Mouse (Mus musculus) ES-E14 (cell line): ENCODE measurements around the gene Olfr458.

Source experiments
- CHD2 ChIP-seq: IDR thresholded peaks from 2 replicates; pipeline ENCODE4 v1.6.1; 2014; ENCODE audit warnings: mild to moderate bottlenecking, low read depth, low read length, inconsistent platforms
- HCFC1 ChIP-seq: IDR thresholded peaks from 2 replicates; pipeline ENCODE4 v1.6.1; 2012; ENCODE audit warnings: low read length, inconsistent platforms, borderline replicate concordance; ENCODE audit not compliant: insufficient read depth
- MAFK ChIP-seq: IDR thresholded peaks from 2 replicates; pipeline ENCODE4 v1.6.1; 2014; ENCODE audit warnings: mild to moderate bottlenecking, low read depth, low read length, inconsistent platforms; ENCODE audit not compliant: insufficient read depth
- ZC3H11A ChIP-seq: IDR thresholded peaks from 2 replicates; pipeline ENCODE4 v1.6.1; 2012; ENCODE audit warnings: low read depth, mild to moderate bottlenecking, inconsistent platforms, low read length, borderline replicate concordance
- ZNF384 ChIP-seq: IDR thresholded peaks from 2 replicates; pipeline ENCODE4 v1.6.1; 2012; ENCODE audit warnings: low read depth, low read length, inconsistent platforms

DNA sequence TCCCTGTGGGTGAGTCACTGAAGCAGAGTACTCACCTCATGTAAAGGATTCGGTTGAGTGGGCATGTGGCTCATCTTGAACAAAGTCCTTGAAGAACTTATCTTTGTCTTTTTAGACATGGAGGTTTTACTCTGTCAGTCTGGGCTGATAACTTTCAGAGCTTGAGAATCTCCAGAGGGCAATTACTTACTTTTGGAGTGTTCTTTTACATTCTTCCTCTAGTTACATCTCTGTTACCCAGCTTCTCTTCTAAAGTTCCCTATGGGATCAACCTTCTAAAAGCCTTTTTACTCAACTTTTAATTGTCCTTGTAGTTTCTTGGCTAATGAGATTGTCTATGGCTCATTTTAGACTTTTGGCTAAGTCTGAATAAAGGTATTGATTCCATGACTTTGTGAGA lies at the start of gene Olfr458:
- TF ChIP-seq ZC3H11A (no peak), MAFK (no peak), CHD2 (no peak), HCFC1 (no peak), ZNF384 (no peak)
